Mouse (Mus musculus) kidney, adult 2 months (tissue): ENCODE results near the gene Hpn.

ENCODE experiments used
- CTCF ChIP-seq: fragments of 200-500 bp; conservative IDR thresholded peaks from 2 replicates; pipeline ENCODE4 v1.5.1; 2011; ENCODE audit warnings: low read depth, mild to moderate bottlenecking, control low read depth, low read length, moderate library complexity, mixed read lengths; ENCODE audit not compliant: insufficient read depth, insufficient read length
- POLR2A ChIP-seq: fragments of 200-500 bp; IDR thresholded peaks from one replicate; pipeline ENCODE4 v1.6.1; 2011; ENCODE audit warnings: low read depth, low read length, control low read depth

DNA sequence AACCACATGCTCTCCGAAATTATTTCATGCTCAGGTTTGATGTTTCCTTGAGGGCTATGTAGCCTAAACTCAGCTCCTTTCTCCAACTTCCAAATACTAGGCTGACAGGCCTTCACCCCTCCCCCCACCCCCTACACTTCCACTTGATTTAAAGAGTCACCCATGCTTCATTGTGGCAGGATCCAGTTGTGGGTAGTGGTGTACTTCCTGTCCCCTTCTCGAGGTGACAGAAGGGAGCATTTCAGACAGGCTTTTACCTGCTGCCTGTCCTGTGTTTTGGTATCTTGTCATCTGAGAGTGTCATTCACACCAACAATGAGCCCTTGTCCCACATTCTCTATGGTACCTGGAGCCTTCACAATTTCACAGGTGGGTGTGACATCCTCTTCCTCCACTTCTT, 27.8 kb downstream of the Hpn start:
- no peak for TF ChIP-seq POLR2A
- no peak for TF ChIP-seq CTCF
